ENCODE assay signal across 13 mouse cellular contexts in genomic region chr6:147951642-147952041, GRCm38 (mm10).
A peak's percentile ranks its signal among the peaks of the same experiment; 100 is the strongest.
DNase-seq lines count a peak whose midpoint lies in the region.
"Had no signal": no experiment of that assay in that cellular context is flagged by ENCODE, and none has a peak within 500 bp of the region (broad histone marks: within the 10 kb centered on the region; RNA-seq: fewer than 3 reads in every experiment).

No protein-coding gene starts in this region.

- DNase-seq in kidney, adult 11 months = peak; percentile 13
- no peak for DNase-seq in kidney, adult 9 months
- peak; percentile 95 for DNase-seq in adipocyte (ENCODE audit: low spot score)
- peak; percentile 72 to 81 for DNase-seq in lung, adult 18-20 months
- peak; percentile 30 to 39 for DNase-seq in lung, postnatal 4 days
- DNase-seq in spleen, postnatal 10 days (ENCODE audit: low spot score in 2 of 2) = no peak
- DNase-seq in layer of hippocampus, adult 9-10 months (ENCODE audit: low spot score) = no peak
- DNase-seq: cerebellum, postnatal 10 days; gastrocnemius, postnatal 25 days; kidney, adult 18-20 months; kidney, postnatal 4 days; thymus, adult 18-20 months; thymus, postnatal 4 days had no signal

Comparison
In these comparisons a context has a peak if more than half of its experiments do, and no peak if none do; other contexts are left out.
1. DNase-seq: peak in kidney, adult 11 months (single experiment), adipocyte (single experiment), lung, adult 18-20 months (2 of 2) and lung, postnatal 4 days (2 of 2); none in kidney, adult 9 months (single experiment), spleen, postnatal 10 days (0 of 2) and layer of hippocampus, adult 9-10 months (single experiment).